Mouse (Mus musculus): Measurements from ENCODE around the gene Paqr9. TPM values are rescaled to one million over a fixed set of nuclear protein-coding genes. Genes with fewer than 3 reads are reported as not detected.

Paqr9 gene
- polyA plus RNA-seq, 1 experiment from 2014 or later: 2.0 TPM

- Histone ChIP-seq H3K27me3 (replicated peaks) (no peaks in the 10 kb centered on the region), H3K9me3 (no peaks in the 10 kb centered on the region), H3K27ac (no peak overlapping the region), H3K9ac (no peak overlapping the region), H3K4me1 (no peaks in the 10 kb centered on the region), H3K4me2 (replicated peaks) (no peak overlapping the region), H3K36me3 (no peaks in the 10 kb centered on the region), H3K4me3 (no peak overlapping the region)
- WGBS: 26% methylated on average over 2 of the region's 2 CpGs
- ATAC-seq (ENCODE audit: low FRiP score, low read depth): peak; percentile 48; the same call in 1 of the 2 replicates
Observed at GRCm38 (mm10) chr9:95525961-95526360, 33.5 kb upstream of the Paqr9 start.

DNA sequence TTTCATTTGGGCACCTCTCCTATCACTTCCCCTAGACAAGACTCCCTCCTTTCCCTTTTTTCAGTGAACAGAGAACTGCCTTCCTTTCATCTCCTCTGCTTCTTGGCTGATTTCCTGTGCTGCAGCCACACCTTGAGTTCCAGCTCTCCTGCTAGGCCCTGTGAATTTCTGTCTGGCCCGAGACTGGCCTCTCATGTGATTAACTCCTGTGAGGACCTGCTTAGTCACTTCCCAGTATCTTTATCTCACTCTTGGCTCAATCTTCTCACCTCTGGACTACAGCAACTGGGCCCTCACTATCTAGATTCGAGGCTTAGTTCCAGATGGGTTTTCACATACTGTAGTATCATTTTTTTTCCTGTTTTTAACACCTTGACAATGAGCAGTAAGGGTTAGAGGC is 31.8 kb upstream of the Paqr9 start:
- Histone ChIP-seq H3K4me3 (no peak overlapping the region), H3K27me3 (replicated peaks) (no peaks in the 10 kb centered on the region), H3K9ac (no peak overlapping the region), H3K27ac (no peak overlapping the region), H3K4me2 (replicated peaks) (no peak overlapping the region), H3K9me3 (no peaks in the 10 kb centered on the region), H3K36me3 (no peaks in the 10 kb centered on the region), H3K4me1 (no peaks in the 10 kb centered on the region)
- ATAC-seq (ENCODE audit: low FRiP score, low read depth): no peak
- WGBS: 68% methylated on average over 2 of the region's 2 CpGs

DNA sequence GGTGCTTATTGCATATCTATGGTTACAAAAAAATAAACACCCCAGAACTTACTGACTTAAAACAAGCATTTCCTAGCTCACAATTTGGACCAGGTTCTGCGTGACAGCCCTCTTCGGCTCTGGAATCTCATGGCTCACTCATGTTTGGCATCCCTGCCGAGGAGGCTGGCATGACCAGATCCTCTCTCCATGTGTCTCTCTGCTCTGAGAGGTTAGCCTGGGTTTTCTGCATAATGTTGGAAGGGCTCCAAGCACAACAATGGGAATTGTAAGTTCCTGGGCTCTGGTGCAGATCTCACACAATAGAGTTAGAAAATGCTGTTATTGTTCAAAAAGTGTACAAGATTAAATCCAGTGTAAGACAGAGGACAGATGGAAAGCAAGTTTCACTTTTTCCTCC is 28.3 kb upstream of the Paqr9 start:
- no peaks in the 10 kb centered on the region for H3K9me3 ChIP-seq
- no peaks in the 10 kb centered on the region for H3K4me1 ChIP-seq
- H3K4me3 ChIP-seq: no peak overlapping the region
- H3K9ac ChIP-seq: no peak overlapping the region
- H3K36me3 ChIP-seq: no peaks in the 10 kb centered on the region
- H3K27ac ChIP-seq: no peak overlapping the region
- ATAC-seq (ENCODE audit: low FRiP score, low read depth): no peak
- 71% methylated on average over 3 of the region's 3 CpGs for WGBS
- no peaks in the 10 kb centered on the region for H3K27me3 ChIP-seq (replicated peaks)
- no peak overlapping the region for H3K4me2 ChIP-seq (replicated peaks)

DNA sequence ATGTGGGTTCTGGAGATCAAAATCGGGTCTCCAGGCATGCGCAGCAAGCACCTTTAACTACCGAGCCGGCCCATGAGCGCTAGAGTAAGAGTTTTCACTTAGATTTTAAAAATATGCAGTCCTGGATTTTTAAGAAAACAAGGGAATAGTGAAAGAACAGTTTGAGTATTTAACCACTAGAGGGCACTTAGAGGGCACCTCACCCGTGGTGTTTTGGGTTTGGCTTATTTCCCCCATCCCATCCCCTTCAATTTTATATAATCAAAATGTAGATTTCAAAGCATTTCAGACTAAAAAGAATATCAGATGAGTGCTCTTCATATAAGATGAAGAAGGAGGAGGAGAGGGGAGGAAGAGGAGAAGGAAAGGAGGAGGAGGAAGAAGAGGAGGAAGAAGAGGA is 25.6 kb upstream of the Paqr9 start:
- 44% methylated on average over 6 of the region's 6 CpGs for WGBS
- Histone ChIP-seq H3K27ac (no peak overlapping the region), H3K27me3 (replicated peaks) (no peaks in the 10 kb centered on the region), H3K4me2 (replicated peaks) (no peak overlapping the region), H3K36me3 (no peaks in the 10 kb centered on the region), H3K9me3 (no peaks in the 10 kb centered on the region), H3K4me3 (no peak overlapping the region), H3K4me1 (no peaks in the 10 kb centered on the region), H3K9ac (no peak overlapping the region)
- no peak for ATAC-seq (ENCODE audit: low FRiP score, low read depth)

GRCm38 (mm10) chr9:95539176-95539800 is 20.2 kb upstream of the Paqr9 start:
- WGBS: 75% methylated on average over 2 of the region's 2 CpGs
- H3K27ac ChIP-seq: no peak overlapping the region
- H3K4me3 ChIP-seq: no peak overlapping the region
- H3K4me2 ChIP-seq (replicated peaks): no peak overlapping the region
- H3K9ac ChIP-seq: no peak overlapping the region
- no peak for ATAC-seq (ENCODE audit: low FRiP score, low read depth)
- no peaks in the 10 kb centered on the region for H3K27me3 ChIP-seq (replicated peaks)
- no peaks in the 10 kb centered on the region for H3K9me3 ChIP-seq
- no peaks in the 10 kb centered on the region for H3K36me3 ChIP-seq
- H3K4me1 ChIP-seq: no peaks in the 10 kb centered on the region

- Histone ChIP-seq H3K4me3 (no peak overlapping the region), H3K9me3 (no peaks in the 10 kb centered on the region), H3K4me2 (replicated peaks) (no peak overlapping the region), H3K36me3 (no peaks in the 10 kb centered on the region), H3K27me3 (replicated peaks) (no peaks in the 10 kb centered on the region), H3K9ac (no peak overlapping the region), H3K4me1 (no peaks in the 10 kb centered on the region), H3K27ac (no peak overlapping the region)
- 65% methylated on average over 4 of the region's 4 CpGs for WGBS
- no peak for ATAC-seq (ENCODE audit: low FRiP score, low read depth)
Observed at GRCm38 (mm10) chr9:95540487-95540886, 19.0 kb upstream of the Paqr9 start.

DNA sequence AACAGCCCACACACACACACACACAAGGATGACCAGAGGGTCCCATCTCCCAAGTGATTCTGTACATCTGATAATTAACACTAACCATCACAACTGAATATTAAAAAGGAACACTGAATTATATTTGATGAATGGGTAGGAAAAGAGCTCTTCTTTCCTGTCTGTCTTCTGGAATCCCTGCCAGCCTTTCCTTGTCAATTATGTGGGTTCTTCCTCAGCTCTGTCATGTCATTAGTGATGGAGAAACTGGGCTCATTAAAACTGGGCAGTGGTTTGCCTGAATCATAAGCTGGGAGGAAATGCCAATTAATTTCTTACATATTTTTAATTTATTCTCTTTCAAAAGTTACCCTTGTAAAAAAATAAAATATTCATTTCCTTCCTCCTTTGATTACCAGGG is 18.2 kb upstream of the Paqr9 start:
- Histone ChIP-seq H3K4me3 (no peak overlapping the region), H3K36me3 (no peaks in the 10 kb centered on the region), H3K27ac (no peak overlapping the region), H3K27me3 (replicated peaks) (no peaks in the 10 kb centered on the region), H3K9ac (no peak overlapping the region), H3K9me3 (no peaks in the 10 kb centered on the region), H3K4me1 (no peaks in the 10 kb centered on the region), H3K4me2 (replicated peaks) (no peak overlapping the region)
- ATAC-seq (ENCODE audit: low FRiP score, low read depth): no peak

GRCm38 (mm10) chr9:95541650-95542432 is 17.6 kb upstream of the Paqr9 start:
- H3K4me1 ChIP-seq: no peaks in the 10 kb centered on the region
- H3K4me3 ChIP-seq: no peak overlapping the region
- 83% methylated on average over 15 of the region's 15 CpGs for WGBS
- no peaks in the 10 kb centered on the region for H3K9me3 ChIP-seq
- no peaks in the 10 kb centered on the region for H3K27me3 ChIP-seq (replicated peaks)
- no peak overlapping the region for H3K27ac ChIP-seq
- H3K4me2 ChIP-seq (replicated peaks): no peak overlapping the region
- H3K36me3 ChIP-seq: no peaks in the 10 kb centered on the region
- no peak for ATAC-seq (ENCODE audit: low FRiP score, low read depth)
- H3K9ac ChIP-seq: no peak overlapping the region

DNA sequence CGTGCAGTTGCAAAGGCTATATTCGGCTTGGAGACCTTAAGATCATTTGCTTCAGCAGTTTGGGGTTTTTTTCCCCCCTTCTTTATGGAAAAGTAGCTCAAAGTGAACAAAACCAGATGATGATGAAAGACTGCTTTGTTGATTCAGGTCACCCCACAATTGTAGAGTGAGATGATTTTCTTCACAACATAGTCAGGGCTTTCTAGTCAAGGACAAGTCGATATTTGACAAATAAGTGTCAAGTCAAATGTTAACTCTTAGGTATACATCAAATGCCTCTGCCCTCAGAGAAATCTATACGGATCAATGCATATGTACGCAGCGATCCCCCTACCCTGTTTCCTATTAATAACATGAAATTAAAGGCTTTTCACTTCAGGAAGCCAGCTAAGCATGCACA is 17.0 kb upstream of the Paqr9 start:
- Histone ChIP-seq H3K36me3 (no peaks in the 10 kb centered on the region), H3K4me1 (no peaks in the 10 kb centered on the region), H3K27ac (no peak overlapping the region), H3K4me3 (no peak overlapping the region), H3K4me2 (replicated peaks) (no peak overlapping the region), H3K9ac (no peak overlapping the region), H3K27me3 (replicated peaks) (no peaks in the 10 kb centered on the region), H3K9me3 (no peaks in the 10 kb centered on the region)
- ATAC-seq (ENCODE audit: low FRiP score, low read depth): no peak
- 87% methylated on average over 6 of the region's 6 CpGs for WGBS

DNA sequence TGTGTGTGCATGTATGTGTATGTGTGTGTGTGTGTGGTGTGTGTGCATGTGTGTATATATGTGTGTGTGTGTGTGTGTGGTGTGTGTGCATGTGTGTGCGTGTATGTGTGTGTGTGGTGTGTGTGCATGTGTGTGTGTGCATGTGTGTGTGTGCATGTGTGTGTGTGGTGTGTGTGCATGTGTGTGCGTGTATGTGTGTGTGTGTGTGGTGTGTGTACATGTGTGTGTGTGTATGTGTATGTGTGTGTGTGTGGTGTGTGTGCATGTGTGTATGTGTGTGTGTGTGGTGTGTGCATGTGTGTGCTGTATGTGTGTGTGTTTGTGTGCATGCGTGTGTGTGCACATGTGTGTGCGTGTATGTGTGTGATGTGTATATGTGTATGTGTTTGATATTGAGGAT is 14.9 kb upstream of the Paqr9 start:
- Histone ChIP-seq H3K9me3 (no peaks in the 10 kb centered on the region), H3K36me3 (no peaks in the 10 kb centered on the region), H3K27me3 (replicated peaks) (no peaks in the 10 kb centered on the region), H3K4me3 (no peak overlapping the region), H3K9ac (no peak overlapping the region), H3K4me1 (no peaks in the 10 kb centered on the region), H3K27ac (no peak overlapping the region), H3K4me2 (replicated peaks) (no peak overlapping the region)
- WGBS: 96% methylated on average over 4 of the region's 4 CpGs
- no peak for ATAC-seq (ENCODE audit: low FRiP score, low read depth)

GRCm38 (mm10) chr9:95546679-95547078 is 12.8 kb upstream of the Paqr9 start:
- 63% methylated on average over 7 of the region's 7 CpGs for WGBS
- Histone ChIP-seq H3K9me3 (no peaks in the 10 kb centered on the region), H3K9ac (no peak overlapping the region), H3K4me2 (replicated peaks) (no peak overlapping the region), H3K36me3 (no peaks in the 10 kb centered on the region), H3K4me3 (no peak overlapping the region), H3K4me1 (no peaks in the 10 kb centered on the region), H3K27ac (no peak overlapping the region), H3K27me3 (replicated peaks) (no peaks in the 10 kb centered on the region)
- ATAC-seq (ENCODE audit: low FRiP score, low read depth): no peak

DNA sequence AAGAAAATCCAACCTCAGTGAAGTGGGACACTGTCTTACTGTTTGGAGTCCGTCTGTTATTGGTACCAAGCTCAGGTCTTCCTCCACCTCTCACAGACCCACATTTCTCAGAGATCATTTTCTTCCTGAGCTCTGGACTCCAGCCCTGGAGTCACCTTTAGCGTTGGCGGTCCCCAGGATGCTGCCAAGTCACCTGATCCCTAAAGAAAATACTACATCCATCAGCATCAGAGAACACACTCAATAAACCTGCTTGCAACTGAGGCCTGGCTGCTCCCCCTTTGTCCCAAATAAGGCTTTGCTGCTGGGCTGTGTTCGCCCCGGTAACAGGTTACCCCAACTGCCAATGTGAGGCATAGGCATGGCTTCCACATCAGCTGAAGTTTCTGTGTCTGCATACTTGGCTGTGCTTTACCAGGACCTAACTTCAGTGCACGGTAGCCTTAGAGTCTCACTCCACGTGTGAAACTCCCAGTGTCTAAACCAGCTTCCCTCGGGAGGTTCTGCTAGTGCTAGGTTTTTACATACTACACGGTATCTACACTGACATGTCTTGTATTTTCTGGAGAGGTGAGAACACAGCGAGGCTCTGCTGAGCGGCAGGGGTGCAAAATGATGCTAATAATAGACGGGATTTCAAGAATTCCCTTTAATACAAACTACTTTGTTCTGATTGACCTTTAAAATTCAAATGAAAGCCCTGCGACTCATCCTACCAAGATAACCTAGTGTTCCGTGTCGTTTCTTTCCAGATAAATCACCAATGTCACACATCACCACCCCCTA is 9.6 kb upstream of the Paqr9 start:
- no peaks in the 10 kb centered on the region for H3K27me3 ChIP-seq (replicated peaks)
- no peaks in the 10 kb centered on the region for H3K36me3 ChIP-seq
- no peaks in the 10 kb centered on the region for H3K9me3 ChIP-seq
- H3K9ac ChIP-seq: no peak overlapping the region
- H3K4me2 ChIP-seq (replicated peaks): no peak overlapping the region
- ATAC-seq (ENCODE audit: low FRiP score, low read depth): no peak
- no peak overlapping the region for H3K4me3 ChIP-seq
- no peaks in the 10 kb centered on the region for H3K4me1 ChIP-seq
- no peak overlapping the region for H3K27ac ChIP-seq
- 69% methylated on average over 15 of the region's 15 CpGs for WGBS
